Mouse (Mus musculus) ES-Bruce4 (cell line): Measurements from ENCODE around the gene Ide. TPM values are rescaled to one million over a fixed set of nuclear protein-coding genes. Genes with fewer than 3 reads are reported as not detected.

Experiments used
- H3K27ac ChIP-seq: 2 replicates; pipeline ENCODE4 v1.5.1; 2012; ENCODE audit warnings: low read length, inconsistent platforms; ENCODE audit not compliant: insufficient read depth
- H3K27me3 ChIP-seq: 2 replicates; pipeline ENCODE4 v1.6.1; 2012; ENCODE audit warnings: mild to moderate bottlenecking, low read length, inconsistent platforms; ENCODE audit not compliant: control insufficient read depth, poor library complexity, insufficient read depth, severe bottlenecking
- H3K36me3 ChIP-seq: 2 replicates; pipeline ENCODE4 v1.6.1; 2012; ENCODE audit warnings: inconsistent platforms, mild to moderate bottlenecking, low read length, moderate library complexity; ENCODE audit not compliant: control insufficient read depth, poor library complexity, insufficient read depth, severe bottlenecking
- H3K4me1 ChIP-seq: one replicate; pipeline ENCODE4 v1.8.1; 2011; ENCODE audit warnings: low read length; ENCODE audit not compliant: control insufficient read depth, insufficient read depth
- H3K4me3 ChIP-seq: 2 replicates; pipeline ENCODE4 v1.5.1; 2011; ENCODE audit warnings: low read depth, mild to moderate bottlenecking, low read length
- H3K9ac ChIP-seq: 2 replicates; pipeline ENCODE4 v1.6.1; 2012; ENCODE audit warnings: low read depth, mild to moderate bottlenecking, inconsistent platforms; ENCODE audit not compliant: poor library complexity, severe bottlenecking
- H3K9me3 ChIP-seq: replicated peaks from 2 replicates; pipeline ENCODE4 v1.6.1; 2012; ENCODE audit warnings: mild to moderate bottlenecking, low read length, inconsistent platforms; ENCODE audit not compliant: control insufficient read depth, poor library complexity, insufficient read depth, severe bottlenecking
- CTCF ChIP-seq: IDR thresholded peaks from one replicate; pipeline ENCODE4 v1.8.1; 2011; ENCODE audit warnings: low read depth, low read length
- EP300 ChIP-seq: IDR thresholded peaks from 2 replicates; pipeline ENCODE4 v1.6.1; 2011; ENCODE audit warnings: low read depth, low read length; ENCODE audit not compliant: insufficient read depth
- POLR2A ChIP-seq: IDR thresholded peaks from one replicate; pipeline ENCODE4 v1.8.1; 2011; ENCODE audit warnings: low read length; ENCODE audit not compliant: insufficient read depth
- polyA plus RNA-seq: library from polyadenylated mRNA; stranded (reverse); fragments of >200 nt; gene quantifications from 2 replicates; pipeline ENCODE4 v1.2.4, GENCODE M21; 2011; ENCODE audit warnings: low read depth; ENCODE audit not compliant: missing spikeins, insufficient read depth, insufficient read length

Ide gene
- polyA plus RNA-seq, 1 experiment: 147 TPM

GRCm38 (mm10) chr19:37263566-37263942 lies 74.1 kb downstream of the Ide start:
- Histone ChIP-seq H3K4me3 (0 out of 2 replicates have a peak overlapping the region, but pooled peaks have one; percentile 2), H3K9me3 (no peaks in the 10 kb centered on the region), H3K4me1 (no peaks in the 10 kb centered on the region), H3K27ac (no peak overlapping the region), H3K9ac (no peak overlapping the region), H3K36me3 (0 out of 2 replicates have a peak, but pooled peaks cover under 1% of the 10 kb centered on the region), H3K27me3 (no peaks in the 10 kb centered on the region)
- no peak for TF ChIP-seq POLR2A

GRCm38 (mm10) chr19:37262389-37262788 lies 75.3 kb downstream of the Ide start:
- Histone ChIP-seq H3K4me1 (no peaks in the 10 kb centered on the region), H3K36me3 (no peaks in the 10 kb centered on the region), H3K9me3 (no peaks in the 10 kb centered on the region), H3K27me3 (no peaks in the 10 kb centered on the region), H3K27ac (no peak overlapping the region), H3K4me3 (no peak overlapping the region), H3K9ac (no peak overlapping the region)
- TF ChIP-seq POLR2A (no peak), CTCF (no peak), EP300 (no peak)

- H3K27me3 ChIP-seq: no peaks in the 10 kb centered on the region
- no peaks in the 10 kb centered on the region for H3K4me1 ChIP-seq
- H3K9me3 ChIP-seq: no peaks in the 10 kb centered on the region
- TF ChIP-seq EP300 (no peak), CTCF (no peak), POLR2A (no peak)
- H3K9ac ChIP-seq: no peak overlapping the region
- H3K36me3 ChIP-seq: no peaks in the 10 kb centered on the region
- no peak overlapping the region for H3K27ac ChIP-seq
- H3K4me3 ChIP-seq: no peak overlapping the region
These were observed 82.3 kb downstream of the Ide start for GRCm38 (mm10) chr19:37255321-37255720.

GRCm38 (mm10) chr19:37252104-37252503 lies 85.5 kb downstream of the Ide start:
- H3K9me3 ChIP-seq: no peaks in the 10 kb centered on the region
- no peak overlapping the region for H3K9ac ChIP-seq
- H3K4me3 ChIP-seq: peak overlapping the region; percentile 42
- TF ChIP-seq CTCF: no peak
- TF ChIP-seq POLR2A: no peak
- TF ChIP-seq EP300: no peak
- H3K36me3 ChIP-seq: no peaks in the 10 kb centered on the region
- no peaks in the 10 kb centered on the region for H3K4me1 ChIP-seq
- H3K27ac ChIP-seq: no peak overlapping the region
- H3K27me3 ChIP-seq: no peaks in the 10 kb centered on the region

GRCm38 (mm10) chr19:37248199-37248598 lies 89.5 kb downstream of the Ide start:
- H3K9ac ChIP-seq: no peak overlapping the region
- H3K36me3 ChIP-seq: no peaks in the 10 kb centered on the region
- no peak overlapping the region for H3K27ac ChIP-seq
- no peak overlapping the region for H3K4me3 ChIP-seq
- H3K27me3 ChIP-seq: no peaks in the 10 kb centered on the region
- H3K9me3 ChIP-seq: no peaks in the 10 kb centered on the region
- TF ChIP-seq POLR2A (no peak), CTCF (no peak), EP300 (no peak)
- H3K4me1 ChIP-seq: no peaks in the 10 kb centered on the region

GRCm38 (mm10) chr19:37246859-37247258 lies 90.8 kb downstream of the Ide start:
- Histone ChIP-seq H3K4me3 (no peak overlapping the region), H3K4me1 (no peaks in the 10 kb centered on the region), H3K9me3 (no peaks in the 10 kb centered on the region), H3K27ac (no peak overlapping the region), H3K9ac (no peak overlapping the region), H3K27me3 (no peaks in the 10 kb centered on the region), H3K36me3 (no peaks in the 10 kb centered on the region)
- TF ChIP-seq EP300 (no peak), POLR2A (no peak), CTCF (no peak)
